11 mouse cellular contexts compared by ENCODE assay signal in the genomic region with DNA sequence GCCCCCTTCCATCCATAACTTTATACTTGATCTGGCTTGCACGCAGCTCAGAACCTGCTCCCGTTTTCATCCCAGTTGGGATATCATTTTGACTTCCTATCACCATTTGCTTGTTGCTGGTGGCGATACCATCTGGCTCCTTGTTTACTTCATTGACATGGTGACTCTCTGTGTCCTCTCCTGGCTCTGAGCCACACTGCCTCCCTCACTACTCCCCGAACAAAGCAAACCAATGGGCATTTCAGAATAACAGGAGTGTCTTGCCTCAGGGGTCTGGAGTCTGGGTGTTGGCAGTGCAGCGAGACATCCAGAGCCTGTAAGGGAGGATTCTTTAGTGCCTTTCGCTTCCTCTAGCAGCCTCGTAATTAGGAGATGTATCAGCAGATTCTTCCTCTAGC.
DNase-seq lines count a peak whose midpoint lies in the region; ATAC-seq and TF ChIP-seq lines count a peak whose summit lies in the region.
"Had no signal": no experiment of that assay in that cellular context is flagged by ENCODE, and none has a peak within 500 bp of the region (broad histone marks: within the 10 kb centered on the region; RNA-seq: fewer than 3 reads in every experiment).

No protein-coding gene starts in this region.

- no peaks in the 10 kb centered on the region for H3K27me3 ChIP-seq in forebrain, embryonic 15.5 days
- no peaks in the 10 kb centered on the region for H3K27me3 ChIP-seq in forebrain, embryonic 11.5 days (ENCODE audit: control insufficient read depth, insufficient read depth, low read length)
- no peaks in the 10 kb centered on the region for H3K27me3 ChIP-seq in midbrain, embryonic 15.5 days (replicated peaks)
- H3K27me3 ChIP-seq in midbrain, embryonic 14.5 days (ENCODE audit: control insufficient read depth, insufficient read depth, low read length), result no peaks in the 10 kb centered on the region
- H3K27me3 ChIP-seq in forebrain, postnatal 0 days (ENCODE audit: insufficient read depth, low read length), result no peaks in the 10 kb centered on the region
- no peaks in the 10 kb centered on the region for H3K27me3 ChIP-seq in liver, postnatal 0 days (ENCODE audit: insufficient read depth, low read length)

- H3K9me3 ChIP-seq in forebrain, embryonic 15.5 days, result no peaks in the 10 kb centered on the region
- H3K9me3 ChIP-seq in forebrain, embryonic 11.5 days (ENCODE audit: control insufficient read depth, low read length), result no peaks in the 10 kb centered on the region
- no peaks in the 10 kb centered on the region for H3K9me3 ChIP-seq in midbrain, embryonic 15.5 days
- no peaks in the 10 kb centered on the region for H3K9me3 ChIP-seq in midbrain, embryonic 14.5 days (ENCODE audit: control insufficient read depth, low read length)
- no peaks in the 10 kb centered on the region for H3K9me3 ChIP-seq in forebrain, postnatal 0 days (ENCODE audit: low read length)
- no peaks in the 10 kb centered on the region for H3K9me3 ChIP-seq in liver, postnatal 0 days (ENCODE audit: low read length)

- no peak for TF ChIP-seq CTCF in forebrain, postnatal 0 days (IDR thresholded peaks at IDR 0.05; ENCODE audit: low read depth)
- no peak for TF ChIP-seq CTCF in liver, postnatal 0 days (IDR thresholded peaks at IDR 0.05; ENCODE audit: low read depth)

- ATAC-seq in forebrain, embryonic 15.5 days (replicated peaks), result peak; percentile 51
- no peak for ATAC-seq in forebrain, embryonic 11.5 days (replicated peaks; ENCODE audit: low FRiP score)
- 0 out of 2 replicates have a peak, but pooled peaks have one; percentile 31 for ATAC-seq in midbrain, embryonic 15.5 days (replicated peaks)
- ATAC-seq in midbrain, embryonic 14.5 days (ENCODE audit: low FRiP score, low TSS enrichment), result no peak
- peak; percentile 66 for ATAC-seq in forebrain, postnatal 0 days
- ATAC-seq in liver, postnatal 0 days, result peak; percentile 89

- no peak for TF ChIP-seq EP300 in liver, postnatal 0 days (IDR thresholded peaks at IDR 0.05; ENCODE audit: low read depth)

- DNase-seq in forebrain, embryonic 11.5 days (ENCODE audit: low spot score), result no peak
- no peak for DNase-seq in midbrain, embryonic 14.5 days
- DNase-seq in forebrain, postnatal 0 days, result peak; percentile 38
- DNase-seq in liver, postnatal 0 days, result peak; percentile 59
- no peak for DNase-seq in spleen, adult 18-20 months
- no peak for DNase-seq in Muller cell, postnatal 12 days (ENCODE audit: inconsistent ontology term)
- DNase-seq: heart, postnatal 10 days; lung, postnatal 14 days; thymus, postnatal 25 days had no signal

- no peaks in the 10 kb centered on the region for H3K36me3 ChIP-seq in forebrain, embryonic 15.5 days
- H3K36me3 ChIP-seq in forebrain, embryonic 11.5 days (ENCODE audit: control insufficient read depth, insufficient read depth, low read length), result no peaks in the 10 kb centered on the region
- H3K36me3 ChIP-seq in midbrain, embryonic 15.5 days (replicated peaks), result no peaks in the 10 kb centered on the region
- no peaks in the 10 kb centered on the region for H3K36me3 ChIP-seq in midbrain, embryonic 14.5 days (ENCODE audit: control insufficient read depth, insufficient read depth, low read length)
- H3K36me3 ChIP-seq in forebrain, postnatal 0 days (ENCODE audit: insufficient read depth), result no peaks in the 10 kb centered on the region
- H3K36me3 ChIP-seq in liver, postnatal 0 days (replicated peaks; ENCODE audit: insufficient read depth, low read length), result no peaks in the 10 kb centered on the region

- WGBS in forebrain, embryonic 15.5 days, result 63% methylated on average over 7 of the region's 7 CpGs
- WGBS in forebrain, embryonic 11.5 days, result 93% methylated on average over 7 of the region's 7 CpGs
- 88% methylated on average over 7 of the region's 7 CpGs for WGBS in midbrain, embryonic 15.5 days
- WGBS in midbrain, embryonic 14.5 days, result 87% methylated on average over 7 of the region's 7 CpGs
- 54% methylated on average over 7 of the region's 7 CpGs for WGBS in forebrain, postnatal 0 days
- WGBS in liver, postnatal 0 days (ENCODE audit: insufficient replicate concordance), result 62% methylated on average over 7 of the region's 7 CpGs

- no peak overlapping the region for H3K9ac ChIP-seq in forebrain, embryonic 15.5 days (replicated peaks)
- no peak overlapping the region for H3K9ac ChIP-seq in forebrain, embryonic 11.5 days (ENCODE audit: low read length)
- no peak overlapping the region for H3K9ac ChIP-seq in midbrain, embryonic 15.5 days
- H3K9ac ChIP-seq in midbrain, embryonic 14.5 days (replicated peaks; ENCODE audit: low read length), result no peak overlapping the region
- no peak overlapping the region for H3K9ac ChIP-seq in forebrain, postnatal 0 days
- H3K9ac ChIP-seq in liver, postnatal 0 days (replicated peaks), result no peak overlapping the region

- H3K4me3 ChIP-seq in forebrain, embryonic 15.5 days, result no peak overlapping the region
- no peak overlapping the region for H3K4me3 ChIP-seq in forebrain, embryonic 11.5 days (ENCODE audit: low read depth, low read length)
- no peak overlapping the region for H3K4me3 ChIP-seq in midbrain, embryonic 15.5 days
- no peak overlapping the region for H3K4me3 ChIP-seq in midbrain, embryonic 14.5 days (replicated peaks; ENCODE audit: low read depth, low read length)
- 0 out of 2 replicates have a peak overlapping the region, but pooled peaks have one; percentile 9 for H3K4me3 ChIP-seq in forebrain, postnatal 0 days (ENCODE audit: low read depth, low read length)
- peak overlapping the region; percentile 32 for H3K4me3 ChIP-seq in liver, postnatal 0 days (ENCODE audit: low read depth, low read length)

- H3K4me1 ChIP-seq in forebrain, embryonic 15.5 days, result peaks cover 17% of the 10 kb centered on the region
- H3K4me1 ChIP-seq in forebrain, embryonic 11.5 days (replicated peaks; ENCODE audit: control insufficient read depth, insufficient read depth, low read length), result no peaks in the 10 kb centered on the region
- 0 out of 2 replicates have a peak, but pooled peaks cover 5% of the 10 kb centered on the region for H3K4me1 ChIP-seq in midbrain, embryonic 15.5 days
- H3K4me1 ChIP-seq in midbrain, embryonic 14.5 days (ENCODE audit: control insufficient read depth, insufficient read depth, low read length), result no peaks in the 10 kb centered on the region
- peaks cover 8% of the 10 kb centered on the region for H3K4me1 ChIP-seq in forebrain, postnatal 0 days (ENCODE audit: insufficient read depth)
- no peaks in the 10 kb centered on the region for H3K4me1 ChIP-seq in liver, postnatal 0 days (ENCODE audit: insufficient read depth)

- H3K4me2 ChIP-seq in forebrain, embryonic 15.5 days (replicated peaks), result peak overlapping the region; percentile 23
- H3K4me2 ChIP-seq in forebrain, embryonic 11.5 days (ENCODE audit: low read depth, low read length, severe bottlenecking), result no peak overlapping the region
- H3K4me2 ChIP-seq in midbrain, embryonic 15.5 days, result no peak overlapping the region
- no peak overlapping the region for H3K4me2 ChIP-seq in midbrain, embryonic 14.5 days (ENCODE audit: low read length)
- peak overlapping the region; percentile 37 for H3K4me2 ChIP-seq in forebrain, postnatal 0 days (ENCODE audit: low read depth)
- H3K4me2 ChIP-seq in liver, postnatal 0 days (ENCODE audit: low read depth, low read length), result peak overlapping the region; percentile 52

- peak overlapping the region; percentile 68 for H3K27ac ChIP-seq in forebrain, embryonic 15.5 days (replicated peaks)
- no peak overlapping the region for H3K27ac ChIP-seq in forebrain, embryonic 11.5 days (ENCODE audit: low read depth, low read length)
- no peak overlapping the region for H3K27ac ChIP-seq in midbrain, embryonic 15.5 days
- no peak overlapping the region for H3K27ac ChIP-seq in midbrain, embryonic 14.5 days (replicated peaks; ENCODE audit: low read depth, low read length)
- peak overlapping the region; percentile 40 for H3K27ac ChIP-seq in forebrain, postnatal 0 days (ENCODE audit: low read depth, low read length)
- peak overlapping the region; percentile 91 for H3K27ac ChIP-seq in liver, postnatal 0 days (ENCODE audit: low read depth)

Comparison
In these comparisons a context has a peak if more than half of its experiments do, and no peak if none do; other contexts are left out.
1. ATAC-seq: peak in forebrain, embryonic 15.5 days (single experiment), midbrain, embryonic 15.5 days (single experiment), forebrain, postnatal 0 days (single experiment) and liver, postnatal 0 days (single experiment); none in forebrain, embryonic 11.5 days (single experiment) and midbrain, embryonic 14.5 days (single experiment).
2. H3K27ac ChIP-seq: peak in forebrain, embryonic 15.5 days (single experiment), forebrain, postnatal 0 days (single experiment) and liver, postnatal 0 days (single experiment); none in forebrain, embryonic 11.5 days (single experiment), midbrain, embryonic 15.5 days (single experiment) and midbrain, embryonic 14.5 days (single experiment).
3. H3K4me2 ChIP-seq: peak in forebrain, embryonic 15.5 days (single experiment), forebrain, postnatal 0 days (single experiment) and liver, postnatal 0 days (single experiment); none in forebrain, embryonic 11.5 days (single experiment), midbrain, embryonic 15.5 days (single experiment) and midbrain, embryonic 14.5 days (single experiment).
4. H3K4me3 ChIP-seq: peak in forebrain, postnatal 0 days (single experiment) and liver, postnatal 0 days (single experiment); none in forebrain, embryonic 15.5 days (single experiment), forebrain, embryonic 11.5 days (single experiment), midbrain, embryonic 15.5 days (single experiment) and midbrain, embryonic 14.5 days (single experiment).
5. DNase-seq: peak in forebrain, postnatal 0 days (single experiment) and liver, postnatal 0 days (single experiment); none in forebrain, embryonic 11.5 days (single experiment), midbrain, embryonic 14.5 days (single experiment), spleen, adult 18-20 months (0 of 2) and Muller cell, postnatal 12 days (single experiment).